Mouse (Mus musculus): ENCODE results near the gene Pias4. TPM values are rescaled to one million over a fixed set of nuclear protein-coding genes. Genes with fewer than 3 reads are reported as not detected.

The Pias4 gene
- polyA plus RNA-seq, 1 experiment from 2014 or later = 32.8 TPM

DNA sequence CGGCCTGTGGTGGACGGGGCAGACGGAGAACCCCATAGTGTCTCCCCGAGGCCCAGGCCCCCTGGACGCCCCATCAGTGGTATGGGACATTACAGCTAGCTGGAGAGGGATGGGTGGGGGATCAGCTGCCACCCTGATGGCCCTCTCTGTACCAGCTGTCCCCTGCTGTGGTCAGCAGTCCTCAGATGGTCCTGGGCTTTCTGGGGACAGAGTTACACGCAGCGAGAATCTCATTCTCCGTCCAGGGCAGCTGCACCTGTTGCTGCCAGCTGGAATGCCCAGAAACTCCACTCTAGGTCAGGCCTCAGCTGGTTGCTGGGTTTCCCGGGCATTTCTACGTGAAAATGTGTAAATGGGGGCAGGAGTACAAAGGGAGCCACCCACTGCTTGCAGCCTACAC, 48.1 kb downstream of the Pias4 start:
- H3K36me3 ChIP-seq (ENCODE audit: control insufficient read depth, insufficient read depth) = peaks cover 88% of the 10 kb centered on the region
- 95% methylated on average over 10 of the region's 10 CpGs for WGBS
- ATAC-seq = no peak
- no peak overlapping the region for H3K4me3 ChIP-seq (ENCODE audit: low read depth, low read length)
- H3K27me3 ChIP-seq (replicated peaks; ENCODE audit: control insufficient read depth, insufficient read depth, low read length) = no peaks in the 10 kb centered on the region
- no peak overlapping the region for H3K27ac ChIP-seq (ENCODE audit: low read depth, low read length)
- no peaks in the 10 kb centered on the region for H3K9me3 ChIP-seq (ENCODE audit: control insufficient read depth)
- H3K4me1 ChIP-seq (replicated peaks; ENCODE audit: control insufficient read depth, insufficient read depth, low read length) = no peaks in the 10 kb centered on the region
- H3K9ac ChIP-seq (ENCODE audit: low read depth, low read length) = no peak overlapping the region
- TF ChIP-seq CTCF (IDR thresholded peaks at IDR 0.05; ENCODE audit: low read depth) = no peak
- no peak overlapping the region for H3K4me2 ChIP-seq (replicated peaks; ENCODE audit: low read depth)

GRCm38 (mm10) chr10:81112946-81113345, 54.8 kb downstream of the Pias4 start:
- no peak for TF ChIP-seq CTCF (IDR thresholded peaks at IDR 0.05; ENCODE audit: low read depth)
- ATAC-seq = no peak
- WGBS = 87% methylated on average over 6 of the region's 6 CpGs
- no peaks in the 10 kb centered on the region for H3K27me3 ChIP-seq (replicated peaks; ENCODE audit: control insufficient read depth, insufficient read depth, low read length)
- H3K4me2 ChIP-seq (replicated peaks; ENCODE audit: low read depth) = no peak overlapping the region
- H3K36me3 ChIP-seq (ENCODE audit: control insufficient read depth, insufficient read depth) = peaks cover 88% of the 10 kb centered on the region
- H3K9ac ChIP-seq (ENCODE audit: low read depth, low read length) = no peak overlapping the region
- no peaks in the 10 kb centered on the region for H3K9me3 ChIP-seq (ENCODE audit: control insufficient read depth)
- no peaks in the 10 kb centered on the region for H3K4me1 ChIP-seq (replicated peaks; ENCODE audit: control insufficient read depth, insufficient read depth, low read length)
- no peak overlapping the region for H3K4me3 ChIP-seq (ENCODE audit: low read depth, low read length)
- peak overlapping the region; percentile 35; the same call in 1 of the 2 replicates for H3K27ac ChIP-seq (ENCODE audit: low read depth, low read length)

GRCm38 (mm10) chr10:81106113-81106721, 61.5 kb downstream of the Pias4 start:
- ATAC-seq = peak; percentile 81
- H3K4me2 ChIP-seq (replicated peaks; ENCODE audit: low read depth) = peak overlapping the region; percentile 76
- H3K4me1 ChIP-seq (replicated peaks; ENCODE audit: control insufficient read depth, insufficient read depth, low read length) = peaks cover 12% of the 10 kb centered on the region
- under 1% methylated on average over 35 of the region's 35 CpGs for WGBS
- H3K9me3 ChIP-seq (ENCODE audit: control insufficient read depth) = no peaks in the 10 kb centered on the region
- peak; percentile 66 for TF ChIP-seq CTCF (IDR thresholded peaks at IDR 0.05; ENCODE audit: low read depth)
- peak overlapping the region; percentile 100 for H3K27ac ChIP-seq (ENCODE audit: low read depth, low read length)
- peak overlapping the region; percentile 97 for H3K9ac ChIP-seq (ENCODE audit: low read depth, low read length)
- peak overlapping the region; percentile 91 for H3K4me3 ChIP-seq (ENCODE audit: low read depth, low read length)
- H3K36me3 ChIP-seq (ENCODE audit: control insufficient read depth, insufficient read depth) = peaks cover 32% of the 10 kb centered on the region
- no peaks in the 10 kb centered on the region for H3K27me3 ChIP-seq (replicated peaks; ENCODE audit: control insufficient read depth, insufficient read depth, low read length)

GRCm38 (mm10) chr10:81105565-81106112, 62.1 kb downstream of the Pias4 start, which contains the start of gene Map2k2:
Gene Map2k2, plus strand, starts transcription at chr10:81105915.
- Histone ChIP-seq H3K4me1 (replicated peaks; ENCODE audit: control insufficient read depth, insufficient read depth, low read length) (peaks cover 12% of the 10 kb centered on the region), H3K27ac (ENCODE audit: low read depth, low read length) (peak within 1 kb of the TSS; percentile 100), H3K27me3 (replicated peaks; ENCODE audit: control insufficient read depth, insufficient read depth, low read length) (no peaks in the 10 kb centered on the region), H3K4me2 (replicated peaks; ENCODE audit: low read depth) (peak within 1 kb of the TSS; percentile 76), H3K36me3 (ENCODE audit: control insufficient read depth, insufficient read depth) (peaks cover 27% of the 10 kb centered on the region), H3K4me3 (ENCODE audit: low read depth, low read length) (peak within 1 kb of the TSS; percentile 91), H3K9me3 (ENCODE audit: control insufficient read depth) (no peaks in the 10 kb centered on the region), H3K9ac (ENCODE audit: low read depth, low read length) (peak within 1 kb of the TSS; percentile 97)
- no peak for TF ChIP-seq CTCF (IDR thresholded peaks at IDR 0.05; ENCODE audit: low read depth)
- under 1% methylated on average over 56 of the region's 56 CpGs for WGBS
- peak; percentile 82 for ATAC-seq

Small RNA genes within 50 kb of the gene (microRNA-seq; reads per million reads assigned to microRNA genes)
- gene Mir5615-1 (not detected), gene Mir5615-2 (not detected)

Other genes with a start within 250 kb of the Pias4 start
- gene Lmnb2, start 249.7 kb downstream of the Pias4 start, polyA plus RNA-seq (2015; fragmentation: Nextera tagmentation; extraction: Ambion mirVana) = 12.5 and 12.9 TPM in 2 replicates
- 19.9 and 20.1 TPM in 2 replicates for gene Gadd45b, start 237.8 kb downstream of the Pias4 start, polyA plus RNA-seq (2015; fragmentation: Nextera tagmentation; extraction: Ambion mirVana)
- gene Gng7, start 153.0 kb downstream of the Pias4 start, polyA plus RNA-seq (2015; fragmentation: Nextera tagmentation; extraction: Ambion mirVana) = 0.81 and 1.2 TPM in 2 replicates
- 0.43 and 0.91 TPM in 2 replicates for gene Diras1, start 142.3 kb downstream of the Pias4 start, polyA plus RNA-seq (2015; fragmentation: Nextera tagmentation; extraction: Ambion mirVana)
- 10.5 and 11.1 TPM in 2 replicates for gene Slc39a3, start 130.5 kb downstream of the Pias4 start, polyA plus RNA-seq (2015; fragmentation: Nextera tagmentation; extraction: Ambion mirVana)
- 119 and 124 TPM in 2 replicates for gene Sgta, start 107.7 kb downstream of the Pias4 start, polyA plus RNA-seq (2015; fragmentation: Nextera tagmentation; extraction: Ambion mirVana)
- gene Thop1, start 97.9 kb downstream of the Pias4 start, polyA plus RNA-seq (2015; fragmentation: Nextera tagmentation; extraction: Ambion mirVana) = 11.6 and 12.0 TPM in 2 replicates
- 385 and 396 TPM in 2 replicates for gene Creb3l3, start 69.0 kb downstream of the Pias4 start, polyA plus RNA-seq (2015; fragmentation: Nextera tagmentation; extraction: Ambion mirVana)
- 258 and 259 TPM in 2 replicates for gene Map2k2, start 62.0 kb downstream of the Pias4 start, polyA plus RNA-seq (2015; fragmentation: Nextera tagmentation; extraction: Ambion mirVana)
- 54.1 and 67.6 TPM in 2 replicates for gene Zbtb7a, start 32.7 kb downstream of the Pias4 start, polyA plus RNA-seq (2015; fragmentation: Nextera tagmentation; extraction: Ambion mirVana)
- gene Eef2, start 8.7 kb upstream of the Pias4 start, polyA plus RNA-seq (2015; fragmentation: Nextera tagmentation; extraction: Ambion mirVana) = 286 and 316 TPM in 2 replicates
- gene Dapk3, start 15.1 kb upstream of the Pias4 start, polyA plus RNA-seq (2015; fragmentation: Nextera tagmentation; extraction: Ambion mirVana) = 50.5 and 53.4 TPM in 2 replicates
- gene 4930442H23Rik, start 15.9 kb upstream of the Pias4 start, polyA plus RNA-seq (2015; fragmentation: Nextera tagmentation; extraction: Ambion mirVana) = 0.12 TPM in 2 replicates
- 0.08 and 0.10 TPM in 2 replicates for gene Nmrk2, start 34.1 kb upstream of the Pias4 start, polyA plus RNA-seq (2015; fragmentation: Nextera tagmentation; extraction: Ambion mirVana)
- gene Atcay, start 62.9 kb upstream of the Pias4 start, polyA plus RNA-seq (2015; fragmentation: Nextera tagmentation; extraction: Ambion mirVana) = 0.90 and 1.1 TPM in 2 replicates
- gene Zfr2, start 65.2 kb upstream of the Pias4 start, polyA plus RNA-seq (2015; fragmentation: Nextera tagmentation; extraction: Ambion mirVana) = 3.2 and 3.4 TPM in 2 replicates
- gene Matk, start 85.0 kb upstream of the Pias4 start, polyA plus RNA-seq (2015; fragmentation: Nextera tagmentation; extraction: Ambion mirVana) = 0.66 and 1.2 TPM in 2 replicates
- gene Mrpl54, start 99.0 kb upstream of the Pias4 start, polyA plus RNA-seq (2015; fragmentation: Nextera tagmentation; extraction: Ambion mirVana) = 268 and 287 TPM in 2 replicates
- 75.2 and 75.4 TPM in 2 replicates for gene Apba3, start 99.0 kb upstream of the Pias4 start, polyA plus RNA-seq (2015; fragmentation: Nextera tagmentation; extraction: Ambion mirVana)
- 43.2 and 43.4 TPM in 2 replicates for gene Tjp3, start 123.7 kb upstream of the Pias4 start, polyA plus RNA-seq (2015; fragmentation: Nextera tagmentation; extraction: Ambion mirVana)
- 27.2 and 27.6 TPM in 2 replicates for gene Pip5k1c, start 125.0 kb upstream of the Pias4 start, polyA plus RNA-seq (2015; fragmentation: Nextera tagmentation; extraction: Ambion mirVana)
- gene Cactin, start 153.2 kb upstream of the Pias4 start, polyA plus RNA-seq (2015; fragmentation: Nextera tagmentation; extraction: Ambion mirVana) = 14.7 and 15.0 TPM in 2 replicates
- gene Tbxa2r, start 160.8 kb upstream of the Pias4 start, polyA plus RNA-seq (2015; fragmentation: Nextera tagmentation; extraction: Ambion mirVana) = 9.8 and 10.7 TPM in 2 replicates
- gene Gipc3, start 175.3 kb upstream of the Pias4 start, polyA plus RNA-seq (2015; fragmentation: Nextera tagmentation; extraction: Ambion mirVana) = 0.04 and 0.08 TPM in 2 replicates
- gene Hmg20b, start 182.6 kb upstream of the Pias4 start, polyA plus RNA-seq (2015; fragmentation: Nextera tagmentation; extraction: Ambion mirVana) = 99.8 and 111 TPM in 2 replicates
- 29.6 and 32.8 TPM in 2 replicates for gene Mfsd12, start 189.6 kb upstream of the Pias4 start, polyA plus RNA-seq (2015; fragmentation: Nextera tagmentation; extraction: Ambion mirVana)
- gene 4930404N11Rik, start 197.9 kb upstream of the Pias4 start, polyA plus RNA-seq (2015; fragmentation: Nextera tagmentation; extraction: Ambion mirVana) = 0.85 and 1.5 TPM in 2 replicates
- 40.8 and 45.2 TPM in 2 replicates for gene Fzr1, start 210.6 kb upstream of the Pias4 start, polyA plus RNA-seq (2015; fragmentation: Nextera tagmentation; extraction: Ambion mirVana)
- gene Dohh, start 216.5 kb upstream of the Pias4 start, polyA plus RNA-seq (2015; fragmentation: Nextera tagmentation; extraction: Ambion mirVana) = 54.0 and 59.4 TPM in 2 replicates
- 0.76 and 1.1 TPM in 2 replicates for gene Gm48551, start 216.5 kb upstream of the Pias4 start, polyA plus RNA-seq (2015; fragmentation: Nextera tagmentation; extraction: Ambion mirVana)
- gene Gm48552, start 221.1 kb upstream of the Pias4 start, polyA plus RNA-seq (2015; fragmentation: Nextera tagmentation; extraction: Ambion mirVana) = 0.31 TPM in 1 of 2 replicates, not detected in the other
- 1,233 and 1,333 TPM in 2 replicates for gene Smim24, start 225.1 kb upstream of the Pias4 start, polyA plus RNA-seq (2015; fragmentation: Nextera tagmentation; extraction: Ambion mirVana)